Mouse (Mus musculus) stomach, postnatal 0 days (tissue): ENCODE measurements around the gene Oma1. TPM values are rescaled to one million over a fixed set of nuclear protein-coding genes. Genes with fewer than 3 reads are reported as not detected.

Experiments
- ATAC-seq: fragments of 200-750 bp; cut with Nextera tagmentation; 2 replicates; pipeline ENCODE4 v1.8.0; 2017; ENCODE audit not compliant: low FRiP score, low TSS enrichment
- DNase-seq: peaks from one replicate; pipeline ENCODE4 v3.0.0-alpha.2; 2016; ENCODE audit warnings: low spot score
- H3K27ac ChIP-seq: fragments of 300-500 bp; sonication (generic); replicated peaks from 2 replicates; pipeline ENCODE4 v1.5.1; 2014; ENCODE audit warnings: mild to moderate bottlenecking, control low read depth
- H3K27me3 ChIP-seq: fragments of 300-500 bp; sonication (generic); 2 replicates; pipeline ENCODE4 v1.6.1; 2014; ENCODE audit warnings: low read length; ENCODE audit not compliant: control insufficient read depth, insufficient read depth
- H3K36me3 ChIP-seq: fragments of 300-500 bp; sonication (generic); 2 replicates; pipeline ENCODE4 v1.6.1; 2014; ENCODE audit warnings: low read length, mixed read lengths; ENCODE audit not compliant: control insufficient read depth, insufficient read depth
- H3K4me1 ChIP-seq: fragments of 300-500 bp; sonication (generic); replicated peaks from 2 replicates; pipeline ENCODE4 v1.6.1; 2014; ENCODE audit warnings: antibody characterized with exemption; ENCODE audit not compliant: control insufficient read depth, insufficient read depth
- H3K4me2 ChIP-seq: fragments of 300-500 bp; sonication (generic); replicated peaks from 2 replicates; pipeline ENCODE4 v1.6.1; 2014; ENCODE audit warnings: low read depth, mild to moderate bottlenecking, control low read depth, moderate library complexity
- H3K4me3 ChIP-seq: fragments of 300-500 bp; sonication (generic); 2 replicates; pipeline ENCODE4 v1.5.1; 2014; ENCODE audit warnings: low read depth, low read length, control low read depth
- H3K9ac ChIP-seq: fragments of 300-500 bp; sonication (generic); 2 replicates; pipeline ENCODE4 v1.6.1; 2014; ENCODE audit warnings: mild to moderate bottlenecking, low read length, control low read depth, mixed read lengths
- H3K9me3 ChIP-seq: fragments of 300-500 bp; sonication (generic); 2 replicates; pipeline ENCODE4 v1.6.1; 2016; ENCODE audit warnings: low read length; ENCODE audit not compliant: control insufficient read depth
- CTCF ChIP-seq: IDR thresholded peaks from 2 replicates; pipeline ENCODE4 v1.5.1; 2016; ENCODE audit warnings: antibody characterized with exemption, low read depth, mild to moderate bottlenecking, moderate library complexity
- EP300 ChIP-seq: optimal IDR thresholded peaks from 2 replicates; pipeline ENCODE3; 2016; ENCODE audit warnings: antibody characterized with exemption
- WGBS: fragments of 180-500 bp; shearing (Covaris S2); extraction: QIAGEN DNeasy Blood & Tissue Kit; methylation state at CpG from one replicate; pipeline ENCODE4 v1.1.7; 2014; 5-methylcytosine and 5-hydroxymethylcytosine counted together
- polyA plus RNA-seq: library from polyadenylated mRNA; unstranded; fragments of >200 nt; fragmentation: Nextera tagmentation; extraction: Ambion mirVana; gene quantifications from 2 replicates; pipeline ENCODE4 v1.2.1, GENCODE M21; 2015

Gene Oma1
- polyA plus RNA-seq, 1 experiment from 2014 or later = 15.4 TPM

- H3K36me3 ChIP-seq = no peaks in the 10 kb centered on the region
- no peak for ATAC-seq
- no peaks in the 10 kb centered on the region for H3K9me3 ChIP-seq
- TF ChIP-seq CTCF = no peak
- TF ChIP-seq EP300 = no peak
- H3K4me2 ChIP-seq = no peak overlapping the region
- H3K4me1 ChIP-seq = no peaks in the 10 kb centered on the region
- no peak for DNase-seq
- H3K9ac ChIP-seq = no peak overlapping the region
- H3K4me3 ChIP-seq = no peak overlapping the region
- no peaks in the 10 kb centered on the region for H3K27me3 ChIP-seq
- no peak overlapping the region for H3K27ac ChIP-seq
- 54% methylated on average over 3 of the region's 3 CpGs for WGBS
Measured at GRCm38 (mm10) chr4:103389583-103389982, 76.0 kb downstream of the Oma1 start.

GRCm38 (mm10) chr4:103390499-103390898, 76.9 kb downstream of the Oma1 start:
- no peaks in the 10 kb centered on the region for H3K4me1 ChIP-seq
- no peak overlapping the region for H3K9ac ChIP-seq
- TF ChIP-seq EP300 = no peak
- TF ChIP-seq CTCF = no peak
- no peaks in the 10 kb centered on the region for H3K36me3 ChIP-seq
- H3K9me3 ChIP-seq = no peaks in the 10 kb centered on the region
- no peak for ATAC-seq
- no peak overlapping the region for H3K4me2 ChIP-seq
- H3K27me3 ChIP-seq = no peaks in the 10 kb centered on the region
- WGBS = 48% methylated on average over 2 of the region's 2 CpGs
- H3K27ac ChIP-seq = no peak overlapping the region
- DNase-seq = no peak
- no peak overlapping the region for H3K4me3 ChIP-seq

- Histone ChIP-seq H3K4me2 (no peak overlapping the region), H3K27ac (no peak overlapping the region), H3K27me3 (no peaks in the 10 kb centered on the region), H3K9me3 (no peaks in the 10 kb centered on the region), H3K4me3 (no peak overlapping the region), H3K9ac (no peak overlapping the region), H3K36me3 (no peaks in the 10 kb centered on the region), H3K4me1 (no peaks in the 10 kb centered on the region)
- TF ChIP-seq CTCF (no peak), EP300 (no peak)
- DNase-seq = no peak
- 91% methylated on average over 4 of the region's 4 CpGs for whole genome bisulfite sequencing
- no peak for ATAC-seq
Measured at GRCm38 (mm10) chr4:103395066-103395465, 81.5 kb downstream of the Oma1 start.

- no peak for DNase-seq
- H3K36me3 ChIP-seq = no peaks in the 10 kb centered on the region
- H3K4me3 ChIP-seq = no peak overlapping the region
- no peaks in the 10 kb centered on the region for H3K27me3 ChIP-seq
- H3K4me2 ChIP-seq = no peak overlapping the region
- 67% methylated on average over 9 of the region's 9 CpGs for WGBS
- H3K9ac ChIP-seq = no peak overlapping the region
- TF ChIP-seq CTCF = no peak
- no peak for TF ChIP-seq EP300
- no peaks in the 10 kb centered on the region for H3K4me1 ChIP-seq
- no peak overlapping the region for H3K27ac ChIP-seq
- H3K9me3 ChIP-seq = no peaks in the 10 kb centered on the region
- ATAC-seq = no peak
Measured at GRCm38 (mm10) chr4:103395905-103396304, 82.3 kb downstream of the Oma1 start.

- WGBS = 79% methylated on average over 4 of the region's 4 CpGs
- ATAC-seq (no peak), DNase-seq (no peak)
- H3K4me2 ChIP-seq = no peak overlapping the region
- H3K9me3 ChIP-seq = no peaks in the 10 kb centered on the region
- no peaks in the 10 kb centered on the region for H3K36me3 ChIP-seq
- no peak overlapping the region for H3K4me3 ChIP-seq
- no peak overlapping the region for H3K9ac ChIP-seq
- H3K4me1 ChIP-seq = no peaks in the 10 kb centered on the region
- no peaks in the 10 kb centered on the region for H3K27me3 ChIP-seq
- H3K27ac ChIP-seq = no peak overlapping the region
- TF ChIP-seq CTCF (no peak), EP300 (no peak)
Measured at GRCm38 (mm10) chr4:103396876-103397275, 83.3 kb downstream of the Oma1 start.

GRCm38 (mm10) chr4:103402581-103402980, 89.0 kb downstream of the Oma1 start:
- ATAC-seq (no peak), DNase-seq (no peak)
- Histone ChIP-seq H3K4me3 (no peak overlapping the region), H3K4me2 (no peak overlapping the region), H3K9me3 (no peaks in the 10 kb centered on the region), H3K27me3 (no peaks in the 10 kb centered on the region), H3K9ac (no peak overlapping the region), H3K36me3 (no peaks in the 10 kb centered on the region), H3K27ac (no peak overlapping the region), H3K4me1 (no peaks in the 10 kb centered on the region)
- TF ChIP-seq CTCF (no peak), EP300 (no peak)
- 65% methylated on average over 4 of the region's 4 CpGs for whole genome bisulfite sequencing
